Mouse (Mus musculus) megakaryocyte-erythroid progenitor cell, adult 5-6 weeks (primary cell): Measurements from ENCODE around the gene Cbr1. TPM values are rescaled to one million over a fixed set of nuclear protein-coding genes. Genes with fewer than 3 reads are reported as not detected.

Experiments used
- total RNA-seq, 2 experiments: library from RNA; stranded (forward) in 1 of 2; stranded (reverse) in 1 of 2; fragments of 200-1000, 215-1000 nt in 1 of 2; fragments of >200 nt in 1 of 2; fragmentation: Nextera tagmentation in 1 of 2; gene quantifications; 2 replicates each; pipeline ENCODE4 v1.2.3; 2014 to 2017

Cbr1 gene
- total RNA-seq, 2 experiments from 2014 or later, result 49.8 to 55.4 TPM

Other genes starting within 250 kb of the Cbr1 start
- 29.7 and 31.6 TPM in 2 replicates for gene Setd4, start 1.8 kb upstream of the Cbr1 start, total RNA-seq (2014; fragmentation: Nextera tagmentation)
- gene Setd4, start 1.8 kb upstream of the Cbr1 start, total RNA-seq (2017), result 12.9 and 13.7 TPM in 2 replicates
- gene Gm5678, start 22.2 kb downstream of the Cbr1 start, total RNA-seq (2014; fragmentation: Nextera tagmentation), result not detected in 2 replicates
- not detected in 2 replicates for gene Gm5678, start 22.2 kb downstream of the Cbr1 start, total RNA-seq (2017)
- 1.5 TPM in 1 of 2 replicates, not detected in the other for gene Cbr3, start 77.4 kb downstream of the Cbr1 start, total RNA-seq (2014; fragmentation: Nextera tagmentation)
- not detected in 2 replicates for gene Cbr3, start 77.4 kb downstream of the Cbr1 start, total RNA-seq (2017)
- 38.8 and 63.3 TPM in 2 replicates for gene Dop1b, start 106.1 kb downstream of the Cbr1 start, total RNA-seq (2014; fragmentation: Nextera tagmentation)
- 9.1 and 17.6 TPM in 2 replicates for gene Dop1b, start 106.1 kb downstream of the Cbr1 start, total RNA-seq (2017)
- 59.5 and 86.0 TPM in 2 replicates for gene Morc3, start 226.3 kb downstream of the Cbr1 start, total RNA-seq (2014; fragmentation: Nextera tagmentation)
- 137 and 163 TPM in 2 replicates for gene Morc3, start 226.3 kb downstream of the Cbr1 start, total RNA-seq (2017)